Mouse (Mus musculus) cerebellum, postnatal 4 days (tissue): ENCODE results near the gene Usp2.
A peak's percentile ranks its signal among the peaks of the same experiment; 100 is the strongest.

ENCODE experiments used
- DNase-seq, 2 experiments: peaks; one replicate each; pipeline ENCODE4 v3.0.0; 2022; ENCODE audit warnings: low spot score in 2 of 2, mixed read lengths in 1 of 2

The Usp2 gene

DNA sequence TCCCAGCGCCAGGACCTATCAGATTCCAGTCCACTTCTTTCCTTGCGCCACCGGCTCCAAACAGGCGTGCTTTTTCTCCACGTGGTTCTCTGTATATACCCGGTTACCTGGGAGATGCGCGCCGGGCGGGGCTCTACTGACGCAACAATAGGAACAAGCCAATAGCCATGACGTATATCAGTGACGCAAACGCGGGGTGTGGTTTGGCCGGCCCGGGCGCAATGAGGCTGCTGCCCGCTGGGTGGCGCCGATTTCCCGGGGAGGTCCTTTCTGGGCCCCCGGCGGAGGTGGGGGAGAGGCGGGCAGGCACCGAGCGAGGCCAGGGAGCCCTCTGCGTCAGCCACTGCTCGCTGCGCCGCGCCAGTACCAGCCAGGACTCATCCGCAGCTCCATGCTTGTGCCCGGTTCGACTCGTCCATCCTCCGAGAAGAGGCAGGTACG is at the start of gene Usp2:
Usp2 (plus strand) TSS at position 237 of the 441 bp plus-strand sequence.
- DNase-seq, result peak; percentile 99 to 100

DNA sequence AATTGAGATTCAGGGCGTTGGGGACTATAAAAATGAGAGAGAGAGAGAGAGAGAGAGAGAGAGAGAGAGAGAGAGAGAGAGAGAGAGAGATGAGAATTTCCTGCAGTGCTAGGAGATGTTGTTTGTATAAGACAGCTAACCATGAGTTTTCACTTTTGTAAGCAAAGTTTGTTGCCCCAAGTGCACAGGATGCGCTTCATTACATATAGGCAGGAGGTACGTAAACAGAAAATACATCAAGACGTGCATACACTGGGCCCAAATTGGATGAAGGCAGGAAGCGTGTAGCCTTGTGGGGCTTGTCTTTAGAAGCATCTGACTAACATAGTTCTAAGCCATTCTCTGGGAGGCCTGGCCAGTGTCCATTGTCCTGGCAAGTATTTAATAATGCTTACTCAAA is 49.0 kb upstream of the Usp2 start:
- no peak for DNase-seq

DNA sequence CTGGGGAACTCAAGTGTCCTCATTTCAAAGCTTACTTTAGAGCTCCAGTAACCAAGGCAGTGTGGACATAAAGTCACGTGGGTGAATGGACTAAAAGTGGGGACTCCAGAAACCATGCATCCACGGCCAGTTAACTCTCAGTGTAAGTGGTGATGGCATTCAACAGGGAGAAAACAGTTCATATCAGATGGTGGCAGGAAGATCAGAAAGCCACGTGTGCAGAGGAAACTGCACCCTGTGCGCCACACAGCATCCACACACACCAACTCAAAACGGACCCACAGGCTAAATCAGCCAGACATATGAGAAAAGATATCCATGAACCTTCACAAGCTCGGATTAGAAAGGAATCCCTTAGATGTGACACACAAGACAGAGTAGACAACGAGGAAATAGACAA is 46.8 kb upstream of the Usp2 start:
- DNase-seq, result no peak

DNA sequence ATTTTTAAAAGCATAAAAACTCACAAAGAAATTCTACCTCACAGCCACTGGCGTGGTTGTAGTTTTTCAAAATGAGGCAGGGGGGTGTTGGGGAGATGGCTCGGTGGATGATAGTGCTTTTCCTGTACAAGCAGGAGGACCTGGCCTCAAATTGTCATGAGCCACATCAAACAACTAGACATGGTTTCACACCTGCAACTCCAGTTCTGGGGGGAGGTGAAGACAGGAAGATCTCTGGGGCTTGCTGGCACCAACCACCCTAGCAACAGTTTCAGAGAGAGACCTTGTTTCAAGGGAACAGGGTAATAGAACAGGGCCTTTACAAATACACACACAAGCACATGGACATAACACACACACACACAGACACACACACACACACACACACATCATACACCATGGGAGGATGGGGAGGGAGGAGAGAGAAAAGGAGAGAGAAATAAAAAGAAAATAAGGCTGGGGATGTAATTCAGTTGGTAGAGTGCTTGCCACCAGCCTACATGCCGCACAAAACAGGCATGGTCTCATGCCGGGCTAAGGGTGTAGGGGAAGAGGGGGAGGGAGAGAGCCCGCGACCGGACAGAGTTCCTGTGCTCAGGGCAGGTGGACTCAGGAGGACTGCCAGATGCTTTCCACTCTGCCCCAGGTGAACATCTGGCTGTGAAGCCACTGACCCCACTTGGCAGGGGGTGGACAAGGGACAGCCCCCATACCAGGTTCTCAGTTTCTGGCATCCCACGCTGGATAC is 44.5 kb upstream of the Usp2 start:
- DNase-seq, result no peak

DNA sequence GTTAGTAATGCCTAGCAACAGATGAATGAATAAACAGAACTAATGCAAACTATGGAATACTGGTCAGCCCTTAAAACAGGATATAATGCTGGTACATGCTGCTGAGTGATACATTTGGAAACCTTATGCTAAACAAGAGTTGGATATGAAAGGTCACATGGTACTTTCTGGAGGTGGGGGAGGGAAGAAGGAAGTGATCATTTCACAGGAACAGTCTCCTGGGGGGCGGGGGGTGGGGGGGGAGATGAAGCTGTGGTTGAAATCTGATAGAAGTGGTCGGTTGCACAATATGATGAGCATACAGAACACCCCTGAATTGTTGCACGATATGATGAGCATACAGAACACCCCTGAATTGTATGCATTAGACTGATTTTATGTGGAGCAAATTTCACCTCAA is 42.7 kb upstream of the Usp2 start:
- DNase-seq, result no peak

DNA sequence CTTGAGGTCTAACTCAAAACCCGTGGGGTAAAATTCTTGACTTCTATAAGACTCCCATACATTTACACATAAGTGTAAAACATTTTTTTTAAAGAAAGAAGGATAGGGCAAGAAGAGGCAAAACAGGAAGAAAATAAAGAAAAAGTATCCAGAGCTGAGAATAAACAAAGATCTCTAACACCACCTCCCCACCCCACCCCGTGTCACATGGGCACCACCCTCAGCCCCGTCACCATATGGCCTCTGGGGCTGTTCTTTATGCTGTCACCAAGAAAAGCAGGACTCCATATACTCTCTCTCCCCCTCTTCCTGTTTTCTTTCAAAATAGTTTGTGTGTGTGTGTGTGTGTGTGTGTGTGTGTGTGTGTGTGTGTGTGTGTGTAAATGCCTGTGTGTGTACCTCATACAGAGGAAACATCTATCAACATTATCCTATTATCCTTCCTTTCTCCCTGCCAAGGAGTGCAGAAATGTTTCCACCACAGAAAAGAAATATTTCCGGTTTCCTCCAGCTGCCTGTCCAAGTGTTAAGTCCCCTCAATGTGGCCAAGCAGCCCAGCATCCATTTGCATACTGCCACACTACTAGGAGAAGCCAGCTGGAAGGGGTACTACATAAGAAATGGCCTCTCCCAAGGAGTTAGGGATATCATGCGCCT is 37.1 kb upstream of the Usp2 start:
- DNase-seq, result no peak

DNA sequence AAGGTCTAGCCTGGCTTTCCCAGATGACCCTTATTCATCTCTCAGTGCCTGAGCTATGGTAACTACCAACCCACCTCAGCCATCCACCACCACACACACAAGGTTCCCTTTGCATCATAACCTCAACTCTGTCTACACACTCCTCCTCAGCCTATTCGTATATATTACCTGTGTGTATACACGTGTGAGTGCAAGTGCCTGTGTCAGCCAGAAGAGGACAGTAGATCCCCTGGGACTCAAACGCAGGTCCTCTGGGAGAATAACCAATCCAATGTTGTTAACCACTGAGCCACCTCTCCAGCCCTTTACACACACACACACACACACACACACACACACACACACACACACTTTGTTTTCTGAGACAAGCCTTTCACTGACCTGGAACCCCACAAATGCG is 36.2 kb upstream of the Usp2 start:
- DNase-seq, result no peak

DNA sequence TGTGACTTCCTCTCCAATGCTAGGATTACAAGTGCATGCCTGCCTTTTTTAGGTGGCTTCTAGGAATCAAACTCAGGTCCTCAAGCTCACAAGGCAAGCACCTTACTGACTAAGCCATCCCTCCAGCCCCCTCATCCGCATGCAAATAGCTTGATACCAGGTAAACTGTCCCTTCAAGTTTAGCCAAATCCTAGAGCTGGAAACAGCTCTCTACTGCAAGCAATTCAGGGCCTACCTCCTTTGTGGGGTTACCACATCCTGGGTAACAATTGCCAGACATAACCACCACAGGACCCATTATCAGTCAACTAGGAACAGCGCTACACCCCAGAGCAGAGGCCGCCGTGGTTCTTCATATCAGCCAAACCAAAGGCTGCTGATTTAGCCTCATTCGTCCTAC is 35.7 kb upstream of the Usp2 start:
- no peak for DNase-seq

DNA sequence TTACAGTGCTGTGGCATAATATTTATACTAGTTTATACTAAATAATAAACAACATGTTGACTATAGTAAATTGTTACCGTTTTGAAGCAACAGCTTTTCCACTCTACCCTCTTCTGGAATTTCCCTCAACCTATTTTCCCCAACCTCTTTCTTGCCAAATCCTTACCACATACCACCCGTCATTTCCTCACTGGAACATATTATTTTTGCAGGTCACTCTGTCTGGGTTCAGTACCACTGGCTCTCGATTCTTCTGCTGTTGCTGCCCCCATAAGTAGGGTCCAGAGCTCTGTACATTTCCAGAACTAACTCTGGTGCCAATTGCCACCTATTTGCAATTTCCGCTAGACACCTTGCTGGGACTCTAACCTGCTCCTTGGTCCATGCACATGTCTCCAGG is 34.9 kb upstream of the Usp2 start:
- no peak for DNase-seq

DNA sequence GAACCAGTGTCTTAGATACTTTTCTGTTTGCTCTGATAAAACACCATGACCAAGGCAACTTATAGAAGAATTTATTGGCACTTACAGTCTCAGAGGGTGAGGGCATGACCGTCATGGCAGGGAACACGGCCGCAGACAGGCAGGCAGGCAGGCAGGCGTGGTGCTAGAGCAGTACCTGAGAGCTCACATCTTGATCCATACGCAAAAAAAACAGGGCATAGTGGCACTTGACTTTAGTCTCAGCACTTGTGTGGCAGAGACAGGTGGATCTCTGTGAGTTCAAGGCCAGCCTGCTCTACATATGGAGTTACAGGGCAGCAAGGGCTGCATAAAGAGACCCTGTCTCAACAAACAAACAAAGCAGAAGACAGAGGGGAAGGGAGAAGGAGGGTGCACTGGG is 33.5 kb upstream of the Usp2 start:
- DNase-seq, result no peak

DNA sequence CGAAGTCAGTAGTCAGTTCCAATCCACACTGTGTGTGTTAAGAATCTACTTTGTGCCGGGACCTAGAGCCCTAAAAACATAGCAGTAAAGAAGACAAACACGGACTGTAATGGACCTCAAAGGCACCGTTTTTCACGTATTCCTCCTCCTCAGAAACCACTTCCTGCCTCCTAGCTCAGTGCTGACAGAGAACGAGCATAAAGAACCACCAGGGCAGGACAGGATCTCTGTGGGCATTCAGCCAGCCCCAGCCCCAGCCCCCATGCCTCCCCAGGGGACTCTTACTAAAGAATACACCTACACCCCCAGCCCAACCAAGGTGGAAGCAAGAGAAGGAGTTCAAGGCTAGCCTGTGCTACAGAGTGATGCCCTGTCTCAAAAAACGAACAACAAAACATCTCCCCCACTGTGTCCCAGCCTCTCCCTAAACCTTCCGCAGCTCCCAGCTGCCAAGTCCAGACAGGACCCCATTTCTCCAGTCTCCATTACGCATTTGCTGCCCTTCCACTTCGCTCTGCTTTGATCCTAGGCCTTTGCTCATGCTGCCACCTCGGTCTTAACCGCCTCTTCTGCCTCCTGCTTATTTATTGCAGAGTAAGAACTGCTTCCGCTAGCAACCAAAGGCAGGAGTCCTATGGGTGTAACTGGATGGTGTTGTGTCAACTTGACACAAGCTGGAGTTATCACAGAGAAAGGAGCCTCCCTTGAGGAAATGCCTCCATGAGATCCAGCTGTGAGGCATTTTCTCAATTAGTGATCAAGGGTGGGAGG is 32.7 kb upstream of the Usp2 start:
- no peak for DNase-seq

DNA sequence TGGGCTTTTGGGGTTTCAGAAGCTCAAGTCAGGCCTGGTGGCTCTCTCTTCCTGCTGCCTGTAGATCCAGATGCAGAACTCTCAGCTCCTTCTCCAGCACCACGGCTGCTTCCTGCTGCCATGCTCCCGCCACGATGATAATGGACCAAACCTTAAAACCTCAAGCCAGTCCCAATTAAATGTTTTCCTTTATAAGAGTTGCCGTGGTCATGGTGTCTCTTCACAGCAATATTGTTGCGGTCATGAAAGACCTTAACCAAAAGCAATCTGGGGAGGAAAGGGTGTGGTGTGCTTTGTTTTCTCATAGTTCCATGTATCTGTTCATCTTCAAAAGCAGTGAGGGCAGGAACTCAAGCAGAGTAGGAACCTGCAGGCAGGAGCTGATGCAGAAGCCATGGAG is 29.7 kb upstream of the Usp2 start:
- no peak for DNase-seq

DNA sequence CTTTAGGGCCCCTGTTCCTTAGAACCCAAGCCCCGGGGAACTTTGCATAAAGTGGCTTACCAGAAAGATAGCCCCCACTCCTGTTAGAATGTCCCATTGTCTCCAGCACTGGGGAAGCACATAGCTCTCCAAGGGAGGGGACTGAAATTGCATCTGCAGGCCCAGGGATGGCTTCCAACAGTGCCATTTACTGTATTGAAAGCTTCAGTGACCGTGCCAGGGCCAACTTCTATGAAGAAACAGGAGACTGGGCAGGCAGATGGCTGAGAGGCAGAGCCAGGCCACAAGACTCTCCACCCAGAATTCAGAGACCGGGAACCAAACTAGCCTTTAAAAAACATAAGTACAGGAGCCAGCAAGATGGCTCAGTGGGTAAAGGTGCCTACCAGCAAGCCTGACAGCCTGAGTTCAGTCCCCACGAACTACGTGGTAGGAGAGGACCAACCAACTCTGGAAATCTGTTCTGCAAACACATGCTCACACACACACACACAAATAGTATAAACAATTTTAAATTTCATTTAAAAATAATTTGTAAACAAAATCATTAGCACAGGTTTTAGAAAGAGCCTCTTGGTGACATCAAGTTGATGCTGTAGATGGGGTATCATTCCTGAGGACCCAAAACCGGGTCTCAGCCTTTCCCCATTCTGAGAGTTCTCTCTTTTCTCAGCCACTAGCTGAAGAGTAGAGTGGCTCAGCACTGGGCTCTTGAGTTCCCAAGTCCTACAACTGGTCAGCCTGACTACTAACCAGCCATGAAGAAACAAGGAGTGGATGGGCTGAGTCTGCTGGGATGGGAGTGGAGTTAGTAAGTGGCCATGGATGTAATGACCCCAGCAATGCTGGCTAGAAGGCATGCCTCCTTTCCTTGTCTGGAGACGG is 25.1 kb upstream of the Usp2 start:
- DNase-seq, result no peak

DNA sequence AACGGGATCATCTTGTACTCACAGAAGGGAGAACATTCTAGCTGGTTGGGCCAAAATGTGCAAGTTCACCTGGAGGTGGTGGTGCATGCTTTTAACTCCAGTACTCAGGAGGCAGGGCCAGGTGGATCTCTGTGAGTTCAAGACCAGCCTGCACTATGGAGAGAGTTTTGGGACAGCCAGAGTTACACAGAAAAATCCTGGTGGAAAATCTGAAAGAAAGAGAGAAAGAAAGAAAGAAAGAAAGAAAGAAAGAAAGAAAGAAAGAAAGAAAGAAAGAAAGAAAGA is 24.5 kb upstream of the Usp2 start:
- no peak for DNase-seq

DNA sequence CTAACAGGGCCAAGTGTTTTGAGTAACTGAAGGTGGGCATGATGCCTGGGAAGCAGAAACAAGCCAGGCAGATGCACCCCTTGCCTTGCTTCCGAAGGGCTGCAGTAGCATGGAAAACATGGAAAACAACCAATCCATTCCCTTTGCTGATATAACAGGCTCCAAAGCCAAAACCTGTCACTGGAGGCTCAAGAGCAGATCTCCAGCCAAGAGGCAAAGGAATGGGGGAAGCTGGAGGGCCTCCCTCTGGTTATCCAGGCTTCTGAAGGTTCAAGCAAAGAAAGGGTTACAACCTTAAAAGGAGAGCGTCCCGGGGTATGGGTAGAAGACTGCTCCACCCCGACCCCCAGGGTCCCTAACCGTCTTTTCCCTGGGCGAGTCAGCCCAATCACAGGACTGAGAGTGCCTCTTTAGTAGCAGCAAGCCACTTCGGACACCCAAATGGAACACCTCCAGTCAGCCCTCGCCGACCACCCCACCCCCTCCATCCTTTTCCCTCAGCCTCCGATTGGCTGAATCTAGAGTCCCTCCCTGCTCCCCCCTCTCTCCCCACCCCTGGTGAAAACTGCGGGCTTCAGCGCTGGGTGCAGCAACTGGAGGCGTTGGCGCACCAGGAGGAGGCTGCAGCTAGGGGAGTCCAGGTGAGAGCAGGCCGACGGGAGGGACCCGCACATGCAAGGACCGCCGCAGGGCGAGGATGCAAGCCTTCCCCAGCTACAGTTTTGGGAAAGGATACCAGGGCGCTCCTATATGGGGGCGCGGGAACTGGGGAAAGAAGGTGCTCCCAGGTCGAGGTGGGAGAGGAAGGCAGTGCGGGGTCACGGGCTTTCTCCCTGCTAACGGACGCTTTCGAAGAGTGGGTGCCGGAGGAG is 23.7 kb upstream of the Usp2 start, which contains the start of gene Thy1:
Thy1 (plus strand) TSS at position 549 of the 872 bp plus-strand sequence.
- peak; percentile 35 to 49 for DNase-seq

DNA sequence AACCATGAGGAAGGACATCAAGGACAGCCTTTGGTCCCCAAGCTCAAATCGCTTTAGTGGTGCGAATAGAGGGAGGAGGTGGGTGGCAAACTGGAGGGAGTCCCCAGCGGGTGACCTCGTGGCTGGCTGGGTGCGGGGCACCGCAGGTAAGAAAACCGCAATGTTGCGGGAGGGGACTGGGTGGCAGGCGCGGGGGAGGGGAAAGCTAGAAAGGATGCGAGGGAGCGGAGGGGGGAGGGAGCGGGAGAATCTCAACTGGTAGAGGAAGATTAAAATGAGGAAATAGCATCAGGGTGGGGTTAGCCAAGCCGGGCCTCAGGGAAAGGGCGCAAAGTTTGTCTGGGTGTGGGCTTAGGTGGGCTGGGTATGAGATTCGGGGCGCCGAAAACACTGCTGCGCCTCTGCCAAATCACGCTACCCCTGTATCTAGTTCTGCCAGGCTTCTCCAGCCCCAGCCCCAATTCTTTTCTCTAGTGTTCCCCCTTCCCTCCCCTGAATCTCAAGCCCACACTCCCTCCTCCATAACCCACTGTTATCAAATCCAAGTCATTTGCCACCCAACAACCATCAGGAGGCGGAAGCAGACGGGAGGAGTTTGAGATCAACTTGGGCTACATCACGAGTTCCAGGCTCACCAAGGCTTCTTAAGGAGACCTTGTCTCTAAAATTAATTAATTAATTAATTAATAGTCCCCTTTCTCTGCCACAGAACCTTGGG is 23.0 kb upstream of the Usp2 start:
- DNase-seq, result peak in 1 of 2 experiments; percentile 7

DNA sequence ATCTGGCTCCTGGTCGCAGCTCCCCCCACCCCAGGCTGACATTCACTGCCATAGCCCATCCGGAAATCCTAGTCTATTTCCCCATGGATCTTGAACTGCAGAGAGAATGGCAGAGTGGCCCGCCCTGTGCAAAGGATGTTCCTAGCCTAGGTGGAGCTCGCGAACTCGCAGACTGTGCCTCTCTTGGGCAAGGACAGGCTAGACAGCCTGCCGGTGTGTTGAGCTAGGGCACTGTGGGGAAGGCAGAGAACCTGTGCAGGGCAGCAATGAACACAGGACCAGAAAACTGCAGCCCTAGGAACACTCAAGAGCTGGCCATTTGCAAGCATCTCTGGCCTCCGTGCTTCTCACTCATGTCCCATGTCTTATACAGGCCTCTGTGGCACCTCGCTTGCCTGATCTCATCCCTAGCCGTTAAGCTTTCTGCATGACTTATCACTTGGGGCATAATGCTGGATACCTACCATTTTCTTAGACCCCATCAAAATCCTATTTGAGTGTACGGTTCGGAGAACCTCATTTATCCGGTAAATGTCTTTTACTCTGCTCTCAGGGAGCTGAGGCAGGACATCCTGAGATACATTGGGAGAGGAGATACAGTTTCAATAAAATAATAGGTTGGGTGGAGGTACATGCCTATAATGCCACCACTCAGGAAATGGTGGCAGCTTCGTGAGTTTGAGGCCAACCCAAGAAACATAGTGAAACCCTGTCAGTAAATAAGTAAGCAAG is 22.2 kb upstream of the Usp2 start:
- no peak for DNase-seq

DNA sequence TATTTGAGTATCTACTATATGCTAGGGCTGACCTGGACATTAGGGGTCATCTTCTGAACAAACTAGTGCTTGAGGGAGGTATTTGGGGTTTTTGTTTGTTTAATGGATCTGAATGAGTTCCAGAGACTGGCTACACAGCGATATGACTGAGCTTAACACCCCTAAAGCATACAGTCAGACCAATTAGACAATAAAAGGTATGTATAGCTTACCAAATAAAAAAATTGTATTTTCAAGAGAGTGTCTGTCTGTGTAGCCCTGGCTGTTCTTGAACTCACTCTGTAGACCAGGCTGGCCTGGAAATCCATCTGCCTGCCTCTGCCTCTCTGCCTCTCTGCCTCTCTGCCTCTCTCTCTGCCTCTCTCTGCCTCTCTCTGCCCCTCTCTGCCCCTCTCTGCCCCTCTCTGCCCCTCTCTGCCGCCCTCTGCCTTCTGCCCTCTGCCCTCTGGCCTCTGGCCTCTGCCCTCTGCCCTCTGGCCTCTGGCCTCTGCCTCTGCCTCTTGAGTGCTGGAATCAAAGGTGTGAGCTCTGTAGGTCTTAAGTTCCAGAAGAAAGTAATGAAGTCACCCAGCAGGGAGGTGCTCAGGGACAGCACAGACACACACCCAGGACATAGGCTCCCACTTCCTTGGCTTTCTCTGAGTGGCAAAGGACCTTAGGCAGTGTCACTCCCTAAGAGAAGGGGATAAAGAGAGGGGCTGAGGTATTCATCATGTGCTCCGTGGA is 21.5 kb upstream of the Usp2 start:
- DNase-seq, result no peak

DNA sequence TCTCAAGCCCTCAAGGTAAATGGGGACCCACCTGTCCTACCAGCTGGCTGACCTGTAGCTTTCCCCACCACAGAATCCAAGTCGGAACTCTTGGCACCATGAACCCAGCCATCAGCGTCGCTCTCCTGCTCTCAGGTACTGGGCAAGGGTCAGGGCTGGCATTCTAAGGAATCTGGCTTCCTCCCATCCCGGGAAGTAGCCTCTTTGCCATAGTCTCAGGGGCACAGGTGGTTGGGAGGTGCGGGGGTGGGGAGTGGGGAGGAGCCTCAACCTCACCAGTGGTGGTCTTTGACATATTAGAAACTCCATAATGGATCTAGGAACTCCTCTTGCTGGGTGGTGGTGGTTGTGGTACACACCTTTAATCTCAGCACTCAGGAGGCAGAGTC is 20.9 kb upstream of the Usp2 start:
- DNase-seq, result no peak
